Mouse (Mus musculus) right cerebral cortex, postnatal 36 days (tissue): Measurements from ENCODE around the gene Prickle1.

ENCODE experiments used
- DNase-seq, 2 experiments: peaks; one replicate each; pipeline ENCODE4 v3.0.0; 2022; ENCODE audit warnings: low spot score in 2 of 2, mixed read lengths in 1 of 2

The Prickle1 gene

DNA sequence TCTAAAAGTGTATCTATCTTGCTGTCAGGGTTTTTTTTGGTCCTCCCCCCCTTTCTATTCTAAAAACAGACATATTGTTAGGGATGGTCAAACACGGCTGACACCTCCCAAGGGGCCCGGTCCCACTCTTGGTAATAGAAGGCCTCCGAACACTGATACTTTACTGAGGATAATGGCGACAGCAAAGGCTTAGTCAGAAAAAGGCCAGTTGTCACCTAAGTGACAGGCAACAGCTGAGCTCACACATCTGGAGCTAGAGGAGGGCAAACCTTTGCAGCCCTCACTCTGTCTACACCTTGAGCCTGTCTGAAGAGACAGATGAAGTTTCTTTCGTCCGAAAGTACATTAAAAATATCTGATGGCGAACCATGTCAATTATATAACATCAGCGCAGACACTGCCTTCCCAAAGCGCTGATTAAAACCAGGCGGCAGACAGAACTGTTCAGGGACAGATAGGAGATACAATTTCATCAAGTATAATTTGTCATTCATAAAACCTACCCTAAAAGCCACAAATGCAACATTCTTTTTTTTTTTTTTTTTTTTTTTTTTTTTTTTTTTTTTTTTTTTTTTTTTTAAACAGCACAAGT is 1.3 kb downstream of the Prickle1 start:
- no peak for DNase-seq

DNA sequence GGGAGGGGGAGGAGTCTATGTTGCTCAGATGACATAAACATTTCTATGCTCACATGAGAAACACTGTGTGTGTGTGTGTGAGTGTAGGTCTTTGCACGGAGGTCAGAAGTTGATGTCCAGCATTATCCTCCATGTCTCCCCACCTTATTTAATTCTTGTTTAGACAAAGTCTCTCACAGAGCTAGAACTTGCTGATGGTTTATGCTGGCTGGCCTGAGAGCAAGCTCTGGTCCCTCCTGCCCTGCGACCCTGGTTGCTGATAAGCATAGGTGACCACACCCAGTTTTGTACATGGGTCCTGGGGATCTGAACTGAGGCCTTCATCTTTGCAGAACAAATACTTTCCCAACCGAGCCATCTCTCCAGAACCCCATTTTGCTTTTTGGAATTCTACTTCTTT is 3.1 kb downstream of the Prickle1 start:
- DNase-seq, result no peak

DNA sequence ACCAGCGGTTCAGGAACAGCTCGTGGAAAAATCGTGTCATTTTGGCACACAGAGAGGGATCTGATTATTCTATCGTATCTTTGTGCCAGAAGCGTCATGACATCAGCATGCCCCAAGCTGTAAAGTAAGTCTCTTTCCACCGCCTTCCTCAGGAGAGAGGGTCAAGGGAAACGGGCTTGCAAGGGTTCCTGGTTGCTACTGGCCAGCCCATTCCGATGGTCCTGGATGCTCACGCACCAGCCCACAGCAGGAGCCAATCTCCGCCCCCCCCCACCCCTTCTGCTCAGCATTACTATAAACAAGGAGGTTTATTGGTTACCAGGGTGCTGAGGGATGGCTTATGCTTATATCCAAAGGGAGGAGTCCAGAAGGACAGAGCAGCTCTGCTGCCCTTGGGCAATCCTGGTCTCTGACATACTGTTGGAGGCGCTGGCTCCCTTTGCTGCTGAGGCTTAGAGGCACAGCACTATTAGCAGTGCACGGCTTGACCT is 3.8 kb downstream of the Prickle1 start:
- no peak for DNase-seq

DNA sequence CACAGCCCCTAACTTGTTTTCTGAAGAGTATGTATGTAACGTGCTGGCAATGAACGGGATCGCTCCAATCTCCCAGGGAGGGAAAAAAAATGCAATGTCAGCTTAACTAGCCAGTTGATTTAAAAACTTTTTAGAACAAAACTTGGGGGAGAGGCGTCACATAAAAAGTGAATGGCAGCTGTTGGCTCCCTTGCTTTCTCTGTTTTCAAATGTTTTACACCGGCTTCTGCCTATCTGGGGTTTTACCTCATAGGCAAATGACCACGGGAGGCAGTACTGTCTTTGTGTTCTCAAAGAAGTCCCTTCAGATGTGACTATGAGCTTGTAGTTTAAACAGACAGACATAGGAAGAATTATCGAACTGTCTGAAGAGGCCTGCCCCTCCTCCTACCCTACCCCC is 4.3 kb downstream of the Prickle1 start:
- no peak for DNase-seq

DNA sequence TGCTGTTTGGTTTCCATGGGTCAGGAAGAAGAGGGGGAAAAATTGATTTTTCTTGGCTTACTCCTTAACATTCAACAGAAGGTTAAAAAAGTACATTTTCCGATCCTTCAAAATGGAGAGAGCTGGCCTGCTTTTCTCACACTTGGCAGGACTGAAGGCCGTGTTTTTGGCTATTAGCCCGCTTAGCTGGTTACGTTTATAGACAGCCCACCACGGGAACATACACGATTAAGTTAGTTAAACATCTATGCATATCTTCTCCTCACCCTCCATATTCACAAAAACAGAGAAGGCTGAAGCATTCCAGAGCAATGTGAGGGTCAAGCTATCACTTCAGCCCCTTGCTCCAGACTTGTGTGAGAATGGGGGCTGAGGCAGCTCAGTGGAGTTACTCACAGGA is 7.3 kb downstream of the Prickle1 start:
- DNase-seq, result no peak

DNA sequence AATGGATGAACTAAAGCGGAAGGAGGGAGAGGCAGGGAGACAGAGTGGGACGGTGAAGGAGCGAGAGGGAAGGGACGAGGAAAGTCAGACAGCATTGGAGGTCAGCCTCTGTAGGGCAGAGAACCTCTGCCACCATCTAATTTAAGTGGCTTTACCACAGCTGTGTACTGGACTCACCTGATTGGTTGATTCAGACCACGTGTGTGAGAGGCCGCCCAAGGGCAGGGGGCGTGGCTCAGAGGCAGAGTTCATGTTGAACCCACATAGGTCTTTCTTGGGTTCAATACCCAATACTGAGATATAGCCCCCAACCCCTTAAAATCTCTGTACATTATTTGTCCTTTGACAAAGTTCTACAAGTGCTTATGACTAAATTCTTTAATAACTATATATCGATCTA is 8.0 kb downstream of the Prickle1 start:
- DNase-seq, result no peak

DNA sequence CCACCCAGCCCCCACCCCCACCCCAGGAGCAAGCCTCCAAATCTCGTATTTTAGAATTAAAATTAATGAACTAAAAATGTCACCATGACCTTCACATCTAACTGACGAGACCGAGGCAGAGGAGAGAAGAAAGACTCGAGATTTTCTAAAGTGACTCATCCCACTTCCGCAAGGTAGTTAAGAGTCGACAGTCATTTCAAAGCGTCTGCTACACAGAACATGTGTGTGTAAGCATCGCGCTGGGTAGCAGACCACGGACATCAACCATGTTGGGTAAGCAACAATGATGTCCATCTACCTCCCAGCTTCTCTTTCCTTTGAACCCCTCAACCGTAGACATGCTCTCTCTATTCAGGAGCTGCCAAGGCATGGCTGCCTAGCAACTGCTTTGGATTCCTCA is 12.6 kb downstream of the Prickle1 start:
- DNase-seq, result no peak

DNA sequence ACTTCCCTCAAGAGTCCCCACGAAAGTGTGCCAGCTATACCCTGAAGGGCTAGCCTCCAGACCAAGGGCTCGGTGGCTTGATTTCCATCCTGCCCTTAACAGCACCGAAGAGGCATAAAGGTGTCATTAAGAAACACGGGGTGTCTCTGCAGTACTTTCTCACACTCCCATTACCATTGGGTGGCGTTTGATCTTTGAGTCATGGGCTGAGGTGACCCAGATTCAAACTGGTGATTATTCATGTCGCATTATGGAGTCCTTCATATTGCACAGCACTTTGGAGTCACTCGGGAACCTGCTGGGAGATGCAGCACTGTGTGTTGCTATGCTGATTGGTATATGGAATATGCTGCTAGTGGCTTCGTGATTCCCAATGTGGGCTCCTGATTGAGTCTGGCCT is 14.0 kb downstream of the Prickle1 start:
- no peak for DNase-seq

DNA sequence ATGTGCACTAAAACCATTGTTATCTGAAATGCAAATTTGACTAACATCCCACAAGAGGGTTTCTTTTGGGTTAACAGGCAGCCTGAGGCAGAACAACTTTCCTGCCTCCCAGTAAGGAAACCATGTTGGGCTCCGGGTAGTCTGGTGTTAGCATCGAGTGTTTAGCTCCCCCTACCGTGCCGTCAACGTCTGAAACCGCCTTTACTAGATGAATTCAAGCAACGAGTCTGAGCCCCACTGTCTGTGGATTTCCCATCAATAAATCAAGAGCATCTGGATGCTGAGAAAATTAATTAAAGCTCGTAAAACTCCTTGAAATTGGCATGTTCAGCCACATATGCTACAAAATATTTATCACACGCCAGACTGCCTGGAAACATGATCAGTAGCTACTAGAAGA is 15.8 kb downstream of the Prickle1 start:
- DNase-seq, result no peak

DNA sequence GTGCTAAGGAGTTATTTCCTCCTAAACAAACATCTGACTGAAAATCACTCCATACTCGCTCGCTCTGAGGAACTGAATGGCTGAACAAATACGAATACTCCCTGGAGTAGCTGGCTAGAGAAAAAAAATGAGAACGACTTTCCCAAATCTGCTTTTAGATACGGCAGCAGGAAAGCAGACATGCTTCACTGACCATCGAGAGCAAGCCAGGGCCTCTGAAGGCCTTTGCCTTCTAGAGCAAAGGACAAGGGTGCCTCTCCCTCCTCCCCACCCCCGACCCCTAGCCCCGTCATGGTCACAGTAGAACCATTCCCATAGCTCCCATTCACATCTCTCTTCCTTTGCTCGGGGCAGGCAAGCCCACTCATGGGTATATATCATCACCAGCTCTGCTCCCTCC is 16.6 kb downstream of the Prickle1 start:
- DNase-seq, result no peak

DNA sequence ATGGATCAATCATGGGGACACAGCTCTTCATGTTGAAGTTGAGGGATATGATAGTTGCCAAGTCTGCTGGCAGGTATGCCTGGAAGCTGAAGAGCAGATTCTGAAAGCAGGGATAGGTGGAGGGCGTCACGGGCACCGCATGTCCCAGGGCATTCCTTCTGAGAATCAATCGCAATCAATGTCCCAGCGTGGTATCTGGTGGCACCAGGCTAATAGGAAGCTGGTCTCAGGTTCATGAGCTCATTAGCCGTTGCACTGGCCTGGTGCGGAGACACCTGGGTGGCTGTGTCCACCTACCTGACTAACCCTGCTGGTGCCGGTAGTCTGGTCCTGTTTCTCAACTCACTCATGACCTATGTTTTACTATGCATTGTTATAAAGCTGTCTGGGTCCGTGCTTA is 19.3 kb downstream of the Prickle1 start:
- DNase-seq, result no peak

DNA sequence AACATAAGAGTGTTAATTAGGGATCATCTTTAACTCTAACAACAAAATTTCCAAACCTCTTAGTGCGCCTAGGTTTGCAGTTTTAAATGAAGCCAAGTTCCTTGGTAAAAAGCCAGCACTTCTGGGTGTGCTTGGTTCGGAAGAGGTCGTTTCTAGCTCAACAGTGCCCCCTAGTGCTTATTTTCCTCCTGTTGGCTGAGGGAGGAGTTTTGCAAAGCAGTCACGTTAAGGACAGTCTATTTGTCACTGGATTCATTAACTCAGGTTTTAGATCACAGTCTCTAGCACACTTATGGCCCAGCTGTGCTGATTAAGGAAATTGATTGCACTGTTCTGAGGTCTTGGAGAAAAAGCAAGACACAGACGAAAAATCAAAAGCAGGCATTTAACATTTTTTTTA is 19.8 kb downstream of the Prickle1 start:
- peak in 1 of 2 experiments; percentile 51 for DNase-seq

DNA sequence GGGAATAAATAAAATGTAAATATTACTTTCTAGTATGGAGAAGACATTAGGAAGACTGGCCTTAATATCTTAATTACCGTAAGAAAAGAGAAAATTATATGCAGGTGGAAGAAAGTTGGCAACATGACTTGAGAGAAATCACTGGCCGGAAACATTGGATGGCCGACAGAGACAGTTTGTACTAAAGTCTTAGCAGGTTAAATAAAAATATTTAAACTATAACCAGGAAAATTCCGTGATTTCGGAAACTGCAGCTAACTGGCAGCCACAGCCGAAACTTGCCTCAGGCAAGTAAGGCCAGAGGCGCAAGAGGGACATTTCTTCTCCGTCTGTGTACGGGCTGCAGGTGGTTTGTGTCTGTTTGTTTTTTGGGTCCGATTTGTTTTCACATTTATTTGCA is 22.8 kb downstream of the Prickle1 start:
- no peak for DNase-seq

DNA sequence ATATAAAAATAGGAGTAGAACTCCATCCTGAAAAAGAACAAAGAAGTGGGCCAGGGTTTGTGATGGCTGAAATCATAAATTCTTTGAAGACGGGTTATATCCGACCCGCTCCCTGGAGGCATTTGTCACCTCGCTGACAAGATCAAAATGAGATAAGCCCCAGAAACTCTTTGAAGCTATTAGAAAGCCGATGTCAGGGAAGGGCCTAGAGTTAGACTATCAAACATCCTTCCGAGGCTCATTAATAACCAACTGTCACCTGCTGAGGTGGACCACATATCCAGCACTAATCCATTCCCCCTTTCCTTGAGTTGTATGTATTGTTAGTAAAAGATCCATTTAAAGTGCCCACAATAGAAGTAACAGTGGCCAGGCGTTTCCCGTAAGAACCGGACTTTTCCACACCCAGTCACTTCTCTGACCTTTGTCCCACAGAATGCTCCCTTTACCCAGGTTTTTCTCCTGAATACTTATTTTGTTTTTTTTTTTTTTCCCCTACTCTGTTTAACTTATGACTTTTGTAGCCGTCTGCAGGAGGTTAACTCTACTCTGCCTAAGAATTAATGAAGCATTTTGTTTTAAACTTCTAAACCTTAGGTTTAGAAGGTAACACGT is 24.7 kb downstream of the Prickle1 start:
- DNase-seq, result no peak

DNA sequence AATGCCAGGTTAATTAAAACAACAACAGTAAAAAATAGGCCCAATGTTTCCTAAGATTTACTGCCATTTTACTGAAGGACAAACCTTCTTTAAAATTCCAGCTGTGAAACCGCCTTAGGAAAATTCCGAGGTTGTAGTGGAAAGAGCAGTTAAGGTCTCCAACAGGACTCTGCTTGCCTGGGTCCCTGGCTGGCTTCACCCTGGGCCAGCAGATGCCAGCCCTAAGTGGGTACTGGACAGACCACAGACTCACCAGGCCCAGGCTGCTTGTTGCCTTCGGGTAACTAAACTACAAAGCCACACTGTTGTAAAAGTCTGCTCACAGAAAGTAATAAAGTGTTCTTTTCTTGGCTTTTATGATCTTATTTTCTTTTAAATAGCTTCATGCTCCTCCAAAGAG is 26.8 kb downstream of the Prickle1 start:
- no peak for DNase-seq

DNA sequence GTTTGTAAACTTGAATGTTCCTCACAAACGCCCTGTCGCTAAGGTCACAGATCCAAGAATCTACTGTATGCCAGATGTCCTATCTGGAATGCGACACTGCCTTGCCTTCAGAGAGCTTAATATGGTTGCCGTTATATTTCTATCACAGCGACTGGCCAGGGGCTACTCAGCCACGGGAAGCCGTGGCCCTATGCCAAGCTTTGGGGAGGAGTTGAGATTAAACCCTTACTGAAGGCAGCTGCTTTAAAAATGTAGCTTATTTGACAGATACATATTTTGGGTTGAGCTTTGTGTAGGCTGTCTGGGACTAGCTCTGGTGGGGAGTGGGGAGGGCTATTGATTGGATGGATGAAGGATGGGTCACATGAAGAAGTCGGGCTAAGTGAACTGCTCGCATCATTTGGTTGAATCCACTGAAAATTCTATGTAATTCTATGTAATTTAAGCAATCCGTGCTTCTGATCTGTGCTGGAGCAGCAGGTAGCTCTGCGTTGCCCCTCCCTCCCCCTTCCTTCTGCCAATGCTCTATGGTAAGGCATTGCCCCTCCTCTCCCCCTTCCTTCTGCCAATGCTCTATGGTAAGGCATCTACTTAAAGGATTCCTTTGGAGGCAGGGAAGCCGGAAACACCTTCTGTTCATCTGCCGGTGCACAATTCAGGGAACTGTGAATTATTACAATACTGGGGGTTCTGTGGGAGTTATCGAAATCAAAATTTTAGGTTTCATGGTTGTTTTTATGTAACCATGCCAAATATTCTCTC is 28.0 kb downstream of the Prickle1 start:
- no peak for DNase-seq

DNA sequence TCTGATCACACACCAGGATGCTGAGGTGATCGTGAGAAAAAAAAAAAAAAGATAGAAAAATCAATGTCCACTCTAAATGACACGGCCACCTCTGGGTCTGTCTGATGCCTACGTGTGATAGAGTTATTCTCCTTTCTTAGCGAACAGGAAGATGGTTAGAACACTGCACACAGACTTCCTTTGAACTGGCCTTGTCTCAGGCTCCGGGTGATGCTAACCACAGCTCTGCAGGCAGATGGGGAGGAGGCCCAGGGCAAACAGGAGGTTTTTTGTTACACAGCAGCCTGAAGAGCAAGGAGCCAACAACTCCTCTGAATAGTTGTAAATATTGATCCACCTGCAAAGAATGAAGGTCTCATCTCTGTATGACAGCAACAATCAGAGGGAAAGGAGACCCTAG is 32.2 kb downstream of the Prickle1 start:
- DNase-seq, result no peak

DNA sequence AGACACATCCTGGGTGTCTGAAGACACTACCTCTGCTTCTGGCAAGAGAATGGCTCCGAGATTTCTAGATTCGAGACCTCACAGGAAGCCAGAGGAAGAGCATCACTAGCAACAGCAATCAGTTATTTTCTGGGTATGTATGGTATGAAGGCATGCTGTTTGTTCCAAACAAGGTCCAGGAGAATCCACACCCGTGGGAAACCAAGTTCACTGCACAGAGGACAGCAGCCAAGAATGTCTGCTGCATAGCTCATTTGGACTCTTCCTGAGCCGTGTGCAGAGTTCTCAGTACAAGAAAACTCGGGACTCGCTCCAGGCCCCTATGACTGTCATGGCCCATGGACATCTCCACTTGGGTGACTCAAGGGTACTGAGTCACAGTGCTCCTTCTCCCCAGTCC is 34.2 kb downstream of the Prickle1 start:
- DNase-seq, result no peak

DNA sequence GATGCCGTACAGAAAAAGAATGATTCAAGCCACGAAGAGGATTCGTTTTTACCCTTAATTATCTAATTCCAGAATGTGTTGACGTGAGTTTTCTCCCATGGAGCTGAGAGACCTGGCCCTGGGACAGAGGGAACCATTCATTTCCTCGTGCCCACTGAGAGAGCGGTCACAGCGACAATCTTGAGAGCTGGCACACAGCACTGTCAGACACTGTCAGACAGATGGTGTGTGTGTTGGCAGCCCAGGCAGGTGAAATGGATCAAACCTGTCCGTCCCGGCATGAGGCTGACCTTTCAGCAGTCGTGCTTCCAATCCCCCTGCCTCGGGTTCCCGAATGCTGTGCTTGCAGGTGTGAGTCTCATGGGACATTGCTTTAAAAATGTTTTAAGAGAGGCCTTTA is 37.3 kb downstream of the Prickle1 start:
- DNase-seq, result no peak

DNA sequence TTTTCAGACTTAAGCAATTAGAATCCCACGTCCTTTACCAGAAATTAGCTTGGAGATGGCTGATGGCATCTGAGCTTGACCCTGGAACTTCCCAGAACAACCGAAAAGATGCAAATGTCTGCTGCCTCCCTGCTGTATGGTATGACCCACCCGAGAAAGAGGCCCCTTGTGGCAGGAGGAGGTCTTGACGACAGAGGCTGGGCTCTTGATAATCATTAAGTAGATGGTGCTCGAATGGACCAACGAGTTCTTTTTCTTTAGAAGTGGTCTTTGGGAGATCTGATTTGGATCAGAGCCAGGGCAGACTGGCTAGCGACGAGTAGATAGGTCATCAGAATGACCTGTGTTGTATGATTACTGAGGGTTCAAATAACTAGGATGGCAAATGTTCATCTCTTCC is 40.0 kb downstream of the Prickle1 start:
- DNase-seq, result no peak

DNA sequence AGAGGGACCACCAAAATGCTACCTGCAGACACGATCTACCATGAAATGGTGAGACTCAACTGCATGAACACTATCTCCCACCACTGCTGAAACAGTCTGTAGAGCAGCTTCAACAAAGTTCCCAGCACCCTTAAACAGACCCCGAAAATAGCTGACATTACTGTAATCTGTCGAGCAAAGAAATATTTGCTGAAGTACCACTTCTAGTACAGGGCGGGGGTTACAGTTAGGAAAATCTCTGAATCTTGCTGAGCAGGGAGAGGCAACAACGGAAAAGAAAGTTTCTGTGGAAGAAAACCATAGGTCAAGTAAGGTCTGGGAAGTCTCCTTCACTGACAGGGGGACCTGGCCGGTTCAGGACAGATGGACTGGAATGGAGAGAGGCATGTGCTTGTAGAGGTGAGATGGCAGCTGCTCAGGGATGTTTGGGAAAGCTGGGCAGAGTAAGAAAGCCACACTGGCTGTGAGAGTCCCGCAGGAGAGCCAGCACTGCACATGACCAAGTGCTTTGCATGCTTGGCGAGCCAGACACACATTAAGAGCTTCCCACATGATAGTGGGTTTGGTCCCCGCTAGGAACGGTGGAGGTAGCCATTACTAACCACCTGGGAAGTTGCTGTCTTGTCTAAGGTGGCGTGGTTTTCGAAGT is 41.4 kb downstream of the Prickle1 start:
- no peak for DNase-seq

DNA sequence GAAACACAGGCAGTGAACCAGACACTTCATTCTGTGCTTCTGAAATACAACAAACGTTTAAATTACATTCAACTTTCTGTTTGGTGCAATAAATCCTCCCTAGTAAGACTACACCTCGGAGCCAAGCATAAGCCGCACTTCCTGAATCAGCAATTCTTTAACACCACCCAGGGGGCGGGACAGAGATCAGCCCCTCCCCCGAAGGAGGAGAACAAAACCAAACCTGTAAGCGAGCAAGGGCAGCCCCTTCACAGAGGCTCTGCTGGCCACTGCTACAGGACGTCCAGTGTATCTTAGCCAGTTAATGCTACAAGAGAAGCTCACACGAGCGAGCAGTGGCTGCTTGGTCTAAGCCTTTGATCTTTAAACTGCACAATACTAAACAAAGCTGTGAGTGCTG is 43.5 kb downstream of the Prickle1 start:
- DNase-seq, result no peak

DNA sequence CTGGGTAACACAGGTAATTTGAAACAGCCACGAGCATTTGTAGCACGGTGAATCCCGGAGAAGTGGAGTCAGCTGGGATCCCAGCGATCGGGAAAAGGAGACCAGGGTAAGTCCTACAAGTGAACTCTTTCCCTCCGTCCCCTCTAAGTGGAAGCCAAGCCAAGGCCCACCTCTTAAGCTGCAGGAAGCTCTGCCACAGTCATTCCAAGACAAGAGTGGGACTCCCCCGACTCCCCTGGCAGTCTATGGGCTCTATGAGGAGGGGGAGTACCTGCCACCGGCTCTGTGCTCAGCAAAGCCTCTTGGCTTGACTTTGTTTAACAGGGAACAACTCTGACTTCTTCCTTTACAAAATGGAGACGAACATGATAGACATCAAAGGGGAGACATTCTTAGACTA is 47.4 kb downstream of the Prickle1 start:
- DNase-seq, result no peak
